Mouse (Mus musculus) neural tube, embryonic 10.5 days (tissue): ENCODE data around the gene Bcl6b.

Experiments used
- DNase-seq: peaks from one replicate; pipeline ENCODE4 v3.0.0-alpha.2; 2017; ENCODE audit warnings: low spot score; ENCODE audit errors: extremely low spot score

Bcl6b gene

DNA sequence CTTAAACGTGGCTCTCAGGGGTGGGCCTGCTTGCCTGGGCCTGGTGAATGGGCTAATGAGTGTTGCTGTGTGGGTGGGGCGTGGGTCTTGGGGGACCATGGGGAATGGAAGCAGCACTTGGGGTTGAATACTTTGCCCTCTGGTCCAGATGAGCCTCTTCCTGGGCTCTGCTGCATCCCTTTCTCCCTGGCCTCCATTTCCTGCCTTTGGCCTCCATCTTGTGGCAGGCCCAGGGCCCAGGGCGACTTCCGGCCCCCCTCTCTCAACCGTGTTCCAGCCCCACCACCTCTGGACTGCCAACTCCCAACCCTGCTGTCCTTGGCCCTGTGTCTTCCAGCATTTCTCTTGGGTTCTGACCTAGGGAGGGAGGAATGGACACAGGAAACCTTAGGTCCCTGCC lies 4.4 kb upstream of the Bcl6b start:
- no peak for DNase-seq

DNA sequence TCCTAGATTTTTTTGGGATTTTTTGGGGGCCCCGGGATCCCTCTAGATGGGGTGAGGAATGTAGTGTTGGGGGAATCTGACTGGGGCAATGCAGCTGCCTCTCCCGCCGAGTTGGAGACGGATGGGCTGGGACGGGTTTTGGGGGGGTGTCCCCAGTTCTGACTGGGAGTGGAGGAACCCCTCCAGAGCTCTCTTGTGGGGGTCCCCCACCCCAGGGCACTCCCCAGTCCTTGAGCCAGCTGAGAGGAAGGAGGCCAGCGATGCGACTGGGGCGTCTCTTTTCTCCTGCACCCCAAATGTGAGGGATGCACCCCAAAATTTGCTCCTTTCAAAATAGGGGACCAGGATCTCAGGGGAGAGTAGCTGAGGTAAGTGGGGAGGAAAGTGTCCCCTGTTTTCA lies 3.4 kb upstream of the Bcl6b start:
- DNase-seq = no peak

DNA sequence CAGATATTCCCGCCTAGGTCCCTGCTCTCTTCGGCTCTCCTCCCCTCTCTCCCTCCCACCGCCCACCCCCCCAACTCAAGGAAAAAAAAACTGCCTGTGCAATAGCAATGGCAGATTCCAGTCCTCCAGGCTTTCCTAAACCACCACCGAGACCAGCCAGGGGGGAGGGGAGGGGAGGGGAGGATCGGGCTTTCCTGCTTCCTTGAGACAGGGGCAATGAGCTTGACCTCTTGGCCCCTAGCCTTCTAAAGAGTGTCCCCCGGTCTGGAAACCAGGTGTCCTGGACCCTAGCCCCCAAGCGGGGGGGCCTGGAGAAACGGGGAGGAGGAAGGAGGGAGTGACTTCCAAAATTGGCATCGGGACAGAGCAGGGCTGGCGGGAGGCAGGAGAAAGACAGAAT lies 2.9 kb upstream of the Bcl6b start:
- DNase-seq = peak; percentile 63

DNA sequence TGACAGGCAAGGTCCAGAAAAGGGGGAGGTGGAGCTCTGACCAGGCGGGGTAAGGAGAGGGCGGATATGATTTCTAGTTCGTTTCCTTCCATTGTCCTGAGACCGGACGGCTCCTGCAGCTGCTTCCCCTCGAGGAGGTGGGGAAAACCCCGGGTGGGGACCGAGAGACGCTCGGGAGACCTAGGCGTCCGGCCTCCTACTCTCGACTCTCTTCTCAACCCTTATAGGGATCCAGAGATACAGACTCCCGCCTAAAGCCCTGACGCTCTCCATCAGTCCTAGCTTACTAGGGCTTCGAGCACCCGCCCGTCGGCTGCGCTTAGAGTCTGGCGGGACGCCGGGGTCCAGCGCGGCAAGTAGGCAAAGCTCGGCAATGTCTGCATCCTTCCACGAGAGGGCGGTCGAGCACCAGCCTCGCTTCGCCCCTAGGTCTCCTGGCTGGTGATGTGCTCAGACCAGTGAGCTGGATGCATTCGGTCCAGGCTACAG lies 685 bp upstream of the Bcl6b start:
- DNase-seq = peak; percentile 91

DNA sequence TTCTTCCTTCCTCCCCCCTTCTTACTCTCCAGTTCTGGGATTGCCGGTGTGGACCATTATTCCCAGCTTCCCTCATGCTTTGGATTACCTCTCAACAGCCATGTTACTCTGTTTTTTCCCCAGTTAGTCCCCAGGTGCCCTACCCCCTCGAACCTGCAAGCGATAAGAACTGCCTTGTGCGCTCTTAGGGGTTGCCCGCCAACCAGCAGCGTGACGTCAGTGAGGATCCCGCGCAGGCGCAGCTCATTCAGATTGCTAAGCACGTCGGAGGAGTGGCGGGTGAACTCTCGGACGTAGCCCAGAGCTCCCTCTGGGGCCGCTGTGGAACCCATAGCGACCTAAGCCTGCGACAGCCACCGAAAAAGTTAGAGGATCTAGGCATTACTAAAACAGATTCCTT lies 770 bp downstream of the Bcl6b start:
- peak; percentile 80 for DNase-seq

DNA sequence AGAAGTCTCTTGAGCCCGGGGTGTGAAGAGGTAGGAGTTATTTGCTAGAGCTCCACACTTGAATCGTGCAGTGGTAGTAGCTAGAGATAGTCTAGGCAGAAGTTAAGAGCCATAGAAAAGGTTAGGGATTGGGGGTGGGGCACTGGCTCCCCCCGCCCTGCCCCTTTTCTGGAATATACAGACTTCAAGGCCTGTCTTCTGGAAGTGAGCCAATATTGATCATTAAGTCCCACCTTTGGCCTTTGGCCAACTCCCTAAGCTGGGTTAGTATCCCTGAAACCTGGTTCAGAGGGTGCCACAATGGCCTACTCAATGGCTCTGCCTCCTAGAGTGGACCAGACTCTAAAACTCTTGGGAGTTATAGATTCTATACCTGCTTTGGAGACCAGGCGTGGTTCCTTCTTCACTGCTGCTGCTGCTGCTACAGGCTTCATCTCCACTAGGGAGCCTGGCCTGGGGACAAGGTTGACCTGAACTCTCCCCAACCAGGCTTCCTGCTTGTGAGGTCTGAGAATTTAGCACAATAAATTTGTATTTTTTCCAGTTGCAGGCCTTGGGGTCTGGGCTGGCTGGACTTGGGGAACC lies 1.8 kb downstream of the Bcl6b start:
- DNase-seq = no peak

DNA sequence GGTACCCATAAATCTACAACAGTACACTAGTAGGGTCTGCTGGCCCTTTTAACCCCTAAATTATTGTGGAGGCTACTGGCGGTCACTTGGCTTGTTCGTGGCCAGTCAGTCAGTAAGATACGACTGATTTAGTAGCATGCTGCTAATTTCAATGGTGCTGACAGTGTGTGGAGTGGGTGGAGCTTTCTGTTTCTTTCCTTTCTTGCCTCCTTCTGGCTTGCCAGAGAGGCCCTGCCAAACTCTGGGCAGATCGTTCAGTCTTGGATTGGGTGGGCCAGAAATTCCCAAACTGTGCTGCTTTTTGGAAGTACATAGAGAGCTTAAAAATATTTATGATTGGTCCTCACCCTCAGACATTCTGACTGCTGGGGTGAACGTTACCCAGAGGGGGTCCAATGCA lies 2.5 kb downstream of the Bcl6b start:
- DNase-seq = no peak

DNA sequence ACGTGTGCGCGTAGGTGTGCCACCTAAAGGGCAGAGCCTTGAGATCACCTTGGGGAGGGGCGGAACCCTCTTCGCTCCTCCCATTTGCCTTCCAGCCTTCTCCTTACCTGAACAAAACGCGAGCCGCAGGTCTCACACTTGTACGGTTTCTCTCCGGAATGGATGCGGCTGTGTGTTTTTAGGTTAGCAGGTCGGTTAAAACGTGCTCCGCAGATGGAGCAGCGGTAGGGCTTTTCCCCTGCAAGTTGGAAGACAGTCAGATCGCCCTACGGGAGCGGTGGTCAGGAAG lies 3.1 kb downstream of the Bcl6b start:
- peak; percentile 31 for DNase-seq

DNA sequence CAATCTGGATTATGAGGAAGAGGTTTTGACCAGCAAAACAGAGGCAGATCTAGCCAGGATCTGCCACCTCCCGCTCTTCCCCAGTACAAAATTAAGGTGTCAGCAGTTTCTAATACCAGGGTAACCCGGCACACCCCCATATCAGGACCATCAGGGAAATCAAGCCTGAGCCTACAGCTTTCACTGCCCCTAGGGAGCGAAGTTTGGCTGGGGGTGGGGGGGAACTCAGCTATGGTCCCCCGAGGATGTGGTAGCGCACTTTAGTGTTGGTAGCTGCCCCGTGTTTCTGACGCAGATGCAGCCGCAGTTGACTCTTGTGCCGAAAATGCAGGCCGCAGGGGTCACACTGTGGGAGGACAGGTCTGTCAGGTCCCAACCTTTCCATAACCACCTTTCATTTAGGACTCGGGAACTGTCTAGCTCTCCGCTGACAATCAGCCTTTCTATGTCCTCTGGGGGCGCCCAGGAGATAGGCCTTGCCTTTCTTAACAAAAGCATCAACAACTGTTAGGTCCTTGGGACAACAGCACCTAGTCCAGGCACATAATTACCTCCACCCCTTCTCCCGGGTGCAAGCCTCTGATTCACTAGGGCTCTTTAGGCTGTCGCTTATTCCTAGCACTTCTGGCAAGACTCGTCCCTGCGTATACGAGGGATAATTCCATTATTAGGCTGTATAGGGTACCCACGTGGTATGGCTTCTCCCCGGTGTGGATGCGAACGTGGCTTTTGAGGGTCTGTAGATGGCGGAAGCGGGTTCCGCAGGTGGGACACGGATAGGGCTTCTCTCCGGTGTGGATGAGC lies 3.6 kb downstream of the Bcl6b start:
- DNase-seq = no peak

DNA sequence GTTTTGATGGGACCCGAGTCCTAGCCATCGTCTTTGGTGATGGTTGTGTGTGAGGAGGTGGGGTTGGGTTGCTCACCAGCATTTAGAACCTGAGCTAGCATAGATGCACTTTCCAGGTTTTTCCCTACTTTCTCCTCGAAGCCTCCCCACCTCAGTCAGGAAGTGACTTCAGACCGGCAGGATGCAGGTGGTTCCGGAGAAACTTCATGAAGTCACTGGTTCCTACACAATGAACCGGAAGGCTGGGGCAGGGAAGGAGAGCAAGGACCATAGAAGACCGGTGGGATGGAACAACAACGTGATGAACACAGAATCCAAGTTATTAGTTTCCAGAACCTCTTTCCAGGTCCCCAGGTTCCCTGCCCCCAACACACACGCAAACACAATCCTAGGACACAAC lies 5.9 kb downstream of the Bcl6b start:
- DNase-seq = no peak

DNA sequence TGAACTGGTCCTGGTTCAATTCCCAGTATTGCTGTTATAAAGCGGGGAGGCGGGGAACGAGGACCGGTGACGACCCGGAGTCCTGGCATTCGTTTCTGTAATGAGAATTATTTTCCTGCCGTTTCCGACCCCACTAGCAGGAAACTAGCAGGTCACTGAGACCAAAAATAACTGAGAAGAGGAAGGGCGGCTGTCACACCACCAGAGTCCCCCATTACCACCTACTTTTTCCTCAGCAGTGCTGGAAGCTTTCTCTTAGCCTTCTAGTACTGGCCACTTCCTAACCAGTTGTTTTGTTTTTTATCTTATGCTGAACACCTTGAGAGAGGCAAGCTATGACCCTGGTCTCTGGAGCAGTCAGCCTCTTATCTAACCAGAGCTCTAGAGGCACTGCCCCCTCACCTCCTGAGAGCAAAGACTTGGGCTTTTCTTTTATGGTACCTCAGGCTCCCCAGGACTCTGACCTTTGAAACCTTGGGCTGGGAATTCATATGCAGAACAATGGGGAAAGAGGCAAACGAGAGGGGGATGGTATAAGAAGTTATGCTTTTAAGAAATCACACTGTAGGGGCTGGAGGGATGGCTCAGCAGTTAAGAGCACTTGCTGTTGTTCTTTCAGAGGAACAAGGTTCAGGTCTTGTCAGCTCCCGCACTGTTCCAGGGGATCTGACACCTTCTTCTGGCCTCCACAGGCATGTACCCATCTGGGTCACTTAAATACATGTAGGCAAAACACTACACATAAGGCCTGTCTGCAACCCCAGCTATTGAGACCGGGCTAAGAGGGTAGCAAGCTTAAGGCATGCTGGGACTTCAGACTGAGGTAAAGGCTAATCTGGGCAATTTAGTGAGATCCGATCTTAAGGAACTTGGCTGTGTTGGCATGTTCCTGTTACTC lies 7.7 kb downstream of the Bcl6b start:
- peak; percentile 32 for DNase-seq

DNA sequence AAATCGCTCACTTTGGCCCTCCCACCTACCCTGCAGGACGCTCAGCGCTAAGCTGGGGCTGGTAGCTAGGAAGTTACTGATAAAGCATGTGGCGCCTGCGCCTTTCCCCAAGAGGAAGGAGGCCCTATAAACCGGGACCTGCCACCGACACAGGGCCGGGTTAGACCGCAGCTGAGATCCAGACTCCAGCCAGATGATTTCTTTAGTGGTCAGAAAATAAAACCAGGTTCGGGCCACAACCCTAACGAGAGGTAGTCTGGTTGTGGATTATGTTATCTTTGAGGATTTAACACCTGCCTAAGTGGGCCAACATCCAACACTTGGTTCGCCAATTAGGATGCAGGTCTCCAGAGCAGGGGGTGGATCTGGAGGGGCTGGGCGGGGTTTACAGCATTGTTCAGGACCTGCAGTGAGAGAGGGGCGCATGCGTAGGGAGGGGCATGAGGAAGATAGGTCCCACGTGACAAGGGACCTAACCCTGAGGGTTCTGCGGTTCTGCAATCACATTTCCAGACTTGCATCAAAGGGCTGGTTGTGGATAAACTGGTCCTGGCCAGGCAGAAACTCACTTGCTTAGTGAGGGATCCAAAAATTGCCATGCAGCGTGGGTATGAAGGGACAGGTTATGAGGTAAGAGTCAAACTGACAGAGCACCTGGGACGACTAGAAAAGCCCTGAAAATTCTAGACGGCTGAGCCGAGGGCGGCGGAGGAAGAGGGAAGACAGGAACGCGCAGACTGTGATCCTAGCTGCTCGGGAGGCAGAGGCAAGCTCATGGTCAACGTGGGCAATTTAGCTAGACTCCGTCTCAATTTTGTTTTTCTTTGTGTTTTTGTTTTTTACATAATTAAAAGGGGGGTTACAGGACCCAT lies 8.6 kb downstream of the Bcl6b start, which contains the start of gene Slc16a13:
Slc16a13 (minus strand) TSS at position 334 of the 872 bp plus-strand sequence.
- DNase-seq = peak; percentile 92

DNA sequence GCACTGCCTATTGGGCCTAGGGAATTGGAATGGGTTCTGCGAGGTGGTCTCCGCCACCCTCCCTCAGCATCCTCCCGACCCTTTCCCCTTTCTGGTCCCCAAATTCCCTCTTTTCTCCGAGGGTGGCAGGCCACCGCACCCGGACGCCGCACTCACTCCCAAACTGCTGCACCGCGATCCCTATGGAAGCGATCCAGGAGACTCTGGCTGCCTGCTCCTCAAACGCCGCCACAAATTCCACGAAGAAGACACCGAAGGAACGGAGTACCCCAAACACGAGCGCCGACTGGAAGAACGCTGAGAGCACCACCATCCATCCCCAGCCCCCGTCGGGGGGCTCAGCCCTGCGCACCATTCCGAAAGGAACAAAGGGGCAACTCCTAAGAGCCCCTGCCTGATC lies 9.3 kb downstream of the Bcl6b start:
- DNase-seq = no peak

DNA sequence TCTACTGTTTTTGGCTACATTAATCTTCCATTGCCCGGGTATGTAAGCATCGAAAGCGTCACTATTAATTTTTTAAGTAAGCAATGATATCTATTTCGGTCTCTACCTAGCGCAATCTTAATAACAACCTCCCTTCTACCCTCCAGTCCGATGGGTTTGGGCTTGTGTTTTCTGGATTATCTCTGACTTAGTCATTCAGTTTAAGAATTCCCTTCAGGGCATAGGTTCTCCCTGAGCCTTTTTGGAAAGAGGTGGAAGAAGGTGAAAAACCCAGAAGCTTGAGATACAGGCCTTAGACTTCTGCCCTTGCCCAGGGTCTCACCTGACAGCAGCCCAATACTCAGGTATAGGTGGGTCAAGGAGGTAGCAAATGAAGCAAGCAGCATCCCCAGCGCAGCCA lies 9.7 kb downstream of the Bcl6b start:
- no peak for DNase-seq

DNA sequence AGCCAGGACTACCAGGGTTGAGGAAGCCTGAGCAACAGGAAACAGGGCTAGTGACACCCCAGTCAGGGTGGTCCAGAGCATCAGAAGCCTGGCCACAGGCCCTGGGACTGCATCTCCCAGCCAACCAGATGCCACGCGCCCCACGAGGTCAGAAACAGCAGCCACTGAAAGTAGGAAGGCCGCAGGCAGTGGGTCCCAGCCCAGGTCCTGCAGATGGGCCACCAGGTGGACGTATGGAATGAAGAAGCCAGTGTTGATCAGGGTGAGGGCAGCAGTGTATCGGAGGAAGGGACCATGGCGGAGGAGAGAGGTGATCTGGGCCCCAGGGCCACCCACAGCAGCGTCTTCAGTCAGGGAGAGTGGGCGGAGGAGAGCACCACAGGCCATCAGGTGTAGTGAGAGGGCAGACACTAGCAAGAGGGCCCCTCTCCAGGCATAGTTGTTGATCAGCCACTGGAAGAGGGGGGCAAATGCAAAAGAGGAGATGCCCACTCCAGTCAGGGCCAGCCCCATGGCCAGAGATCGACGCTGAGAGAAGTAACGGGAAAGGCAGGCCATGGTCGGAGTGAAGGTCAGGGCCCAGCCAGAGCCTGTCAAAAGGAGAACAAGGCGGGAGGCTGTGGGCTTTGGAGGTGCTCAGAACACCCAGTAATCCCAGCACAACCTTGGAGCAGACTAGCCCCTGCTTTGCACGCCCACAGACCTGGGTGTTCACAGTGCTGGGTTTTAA lies 10.7 kb downstream of the Bcl6b start:
- DNase-seq = no peak

DNA sequence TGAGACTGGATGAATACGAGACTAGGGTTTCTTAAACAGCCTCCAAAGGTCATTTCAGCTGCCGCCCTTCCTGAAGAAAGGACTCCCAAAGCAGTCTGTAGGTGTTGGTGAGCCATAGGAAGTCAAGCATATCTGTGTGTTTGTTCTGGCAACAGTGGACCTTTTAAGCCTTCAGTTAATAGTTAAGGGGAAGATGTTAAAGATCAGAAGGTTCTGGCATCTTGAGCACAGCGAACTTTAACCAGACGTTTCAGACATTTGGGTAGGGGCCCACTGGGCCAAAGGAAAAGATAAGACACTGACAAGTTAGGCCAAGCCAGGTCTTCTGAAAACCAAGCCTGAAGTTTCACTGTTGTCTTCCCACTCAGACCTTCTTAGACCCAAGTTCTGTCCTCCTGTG lies 11.6 kb downstream of the Bcl6b start:
- DNase-seq = no peak

DNA sequence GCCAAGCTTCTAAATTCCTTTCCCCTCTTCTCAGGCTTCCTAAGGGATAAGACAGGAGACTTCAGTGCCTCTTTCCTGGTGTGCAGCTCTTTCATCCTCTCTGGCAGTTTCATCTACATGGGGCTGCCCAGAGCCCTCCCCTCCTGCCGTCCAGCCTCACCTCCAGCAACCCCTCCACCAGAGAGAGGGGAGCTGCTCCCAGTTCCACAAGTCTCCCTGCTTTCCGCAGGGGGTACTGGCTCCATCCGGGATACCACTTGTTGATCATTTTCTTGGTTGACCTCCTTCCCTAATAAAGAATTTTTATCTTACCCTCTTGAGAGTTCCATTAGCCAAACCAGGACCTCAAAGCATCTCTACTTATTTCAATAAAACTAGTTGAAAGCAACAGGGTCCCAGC lies 13.5 kb downstream of the Bcl6b start:
- DNase-seq = no peak

DNA sequence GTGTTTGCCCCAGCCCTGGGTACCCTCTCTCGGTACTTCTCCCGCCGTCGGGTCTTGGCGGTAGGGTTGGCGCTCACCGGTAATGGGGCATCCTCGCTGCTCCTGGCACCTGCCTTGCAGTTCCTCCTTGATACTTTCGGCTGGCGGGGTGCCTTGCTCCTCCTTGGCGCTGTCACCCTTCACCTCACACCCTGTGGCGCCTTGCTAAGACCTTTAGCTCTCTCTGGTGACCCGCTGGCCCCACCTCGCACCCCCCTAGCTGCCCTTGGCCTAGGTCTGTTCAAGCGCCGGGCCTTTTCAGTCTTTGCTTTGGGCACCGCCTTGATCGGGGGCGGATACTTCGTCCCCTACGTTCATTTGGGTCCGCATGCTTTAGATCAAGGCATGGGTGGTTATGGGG lies 14.3 kb downstream of the Bcl6b start:
- DNase-seq = peak; percentile 23

DNA sequence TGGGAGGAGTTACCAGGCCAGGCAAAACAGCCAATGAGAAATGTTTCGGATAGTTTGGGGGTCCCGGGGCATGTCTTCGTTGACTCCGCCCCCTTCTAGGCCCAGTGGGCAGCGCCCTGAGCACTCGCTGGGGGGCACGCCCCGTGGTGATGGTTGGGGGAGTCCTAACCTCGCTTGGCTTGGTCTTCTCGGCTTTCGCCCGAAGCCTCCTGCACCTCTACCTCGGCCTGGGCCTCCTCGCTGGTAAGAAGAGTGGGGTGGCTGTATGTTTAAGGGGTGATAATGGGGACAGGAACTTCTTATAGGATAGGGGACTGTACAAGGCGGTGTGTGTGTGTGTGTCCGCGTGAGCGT lies 14.8 kb downstream of the Bcl6b start:
- DNase-seq = no peak

DNA sequence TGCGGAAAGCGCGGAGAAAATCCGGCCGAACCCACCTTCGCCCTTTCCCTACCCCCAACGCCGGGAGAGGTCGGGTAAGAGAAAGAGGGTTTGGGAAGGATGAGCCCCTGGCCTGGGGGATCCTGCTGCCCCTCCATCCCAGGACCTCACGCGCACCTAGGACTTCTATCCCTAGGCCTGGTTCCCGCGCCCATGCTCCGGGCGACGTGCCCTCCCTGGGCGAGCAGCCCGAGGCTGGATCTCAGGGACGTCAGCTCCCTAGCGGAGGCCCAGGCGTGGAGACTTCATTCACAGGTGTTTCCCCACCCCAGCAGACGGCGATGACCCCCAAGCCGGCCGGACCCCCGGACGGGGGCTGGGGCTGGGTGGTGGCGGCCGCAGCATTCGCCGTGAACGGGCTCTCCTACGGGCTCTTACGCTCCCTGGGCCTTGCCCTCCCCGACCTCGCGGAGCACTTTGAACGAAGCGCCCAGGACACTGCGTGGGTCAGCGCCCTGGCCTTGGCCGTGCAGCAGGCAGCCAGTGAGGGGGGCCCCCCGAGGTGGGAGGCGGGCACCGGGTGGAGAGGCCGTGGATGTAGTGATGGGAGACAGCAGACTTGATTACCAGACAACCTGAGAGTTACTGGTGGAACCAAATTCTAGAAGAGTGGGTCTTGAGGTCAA lies 15.3 kb downstream of the Bcl6b start:
- DNase-seq = peak; percentile 64
